Mouse (Mus musculus) lung, embryonic 15.5 days (tissue): ENCODE data around the gene Abhd2. TPM values are rescaled to one million over a fixed set of nuclear protein-coding genes. Genes with fewer than 3 reads are reported as not detected.

Source experiments
- ATAC-seq: fragments of 200-750 bp; cut with Nextera tagmentation; 2 replicates; pipeline ENCODE4 v1.8.0; 2017; ENCODE audit warnings: moderate number of reproducible peaks, borderline replicate concordance; ENCODE audit not compliant: low FRiP score, low TSS enrichment; ENCODE audit errors: extremely low read depth
- H3K27ac ChIP-seq: fragments of 300-500 bp; sonication (generic); 2 replicates; pipeline ENCODE4 v1.5.1; 2015; ENCODE audit warnings: moderate library complexity, mild to moderate bottlenecking, inconsistent platforms
- H3K27me3 ChIP-seq: fragments of 300-500 bp; sonication (generic); 2 replicates; pipeline ENCODE4 v1.6.1; 2015; ENCODE audit warnings: inconsistent platforms
- H3K36me3 ChIP-seq: fragments of 300-500 bp; sonication (generic); 2 replicates; pipeline ENCODE4 v1.6.1; 2015; ENCODE audit warnings: inconsistent platforms
- H3K4me1 ChIP-seq: fragments of 300-500 bp; sonication (generic); 2 replicates; pipeline ENCODE4 v1.6.1; 2015; ENCODE audit warnings: inconsistent platforms
- H3K4me2 ChIP-seq: fragments of 300-500 bp; sonication (generic); 2 replicates; pipeline ENCODE4 v1.6.1; 2015; ENCODE audit warnings: inconsistent platforms, mild to moderate bottlenecking, moderate library complexity
- H3K4me3 ChIP-seq: fragments of 300-500 bp; sonication (generic); 2 replicates; pipeline ENCODE4 v1.5.1; 2015; ENCODE audit warnings: mild to moderate bottlenecking, inconsistent platforms
- H3K9ac ChIP-seq: fragments of 300-500 bp; sonication (generic); 2 replicates; pipeline ENCODE4 v1.6.1; 2015; ENCODE audit warnings: inconsistent platforms
- H3K9me3 ChIP-seq: fragments of 300-500 bp; sonication (generic); 2 replicates; pipeline ENCODE4 v1.6.1; 2016; ENCODE audit warnings: inconsistent platforms
- WGBS: fragments of 180-500 bp; shearing (Covaris S2); methylation state at CpG from one replicate; pipeline ENCODE4 v1.1.7; 2015; 5-methylcytosine and 5-hydroxymethylcytosine counted together
- polyA plus RNA-seq: library from polyadenylated mRNA; unstranded; fragments of >200 nt; fragmentation: Nextera tagmentation; extraction: Ambion mirVana; gene quantifications from 2 replicates; pipeline ENCODE4 v1.2.1, GENCODE M21; 2015

Abhd2 gene
- polyA plus RNA-seq = 16.5 and 17.1 TPM in 2 replicates

DNA sequence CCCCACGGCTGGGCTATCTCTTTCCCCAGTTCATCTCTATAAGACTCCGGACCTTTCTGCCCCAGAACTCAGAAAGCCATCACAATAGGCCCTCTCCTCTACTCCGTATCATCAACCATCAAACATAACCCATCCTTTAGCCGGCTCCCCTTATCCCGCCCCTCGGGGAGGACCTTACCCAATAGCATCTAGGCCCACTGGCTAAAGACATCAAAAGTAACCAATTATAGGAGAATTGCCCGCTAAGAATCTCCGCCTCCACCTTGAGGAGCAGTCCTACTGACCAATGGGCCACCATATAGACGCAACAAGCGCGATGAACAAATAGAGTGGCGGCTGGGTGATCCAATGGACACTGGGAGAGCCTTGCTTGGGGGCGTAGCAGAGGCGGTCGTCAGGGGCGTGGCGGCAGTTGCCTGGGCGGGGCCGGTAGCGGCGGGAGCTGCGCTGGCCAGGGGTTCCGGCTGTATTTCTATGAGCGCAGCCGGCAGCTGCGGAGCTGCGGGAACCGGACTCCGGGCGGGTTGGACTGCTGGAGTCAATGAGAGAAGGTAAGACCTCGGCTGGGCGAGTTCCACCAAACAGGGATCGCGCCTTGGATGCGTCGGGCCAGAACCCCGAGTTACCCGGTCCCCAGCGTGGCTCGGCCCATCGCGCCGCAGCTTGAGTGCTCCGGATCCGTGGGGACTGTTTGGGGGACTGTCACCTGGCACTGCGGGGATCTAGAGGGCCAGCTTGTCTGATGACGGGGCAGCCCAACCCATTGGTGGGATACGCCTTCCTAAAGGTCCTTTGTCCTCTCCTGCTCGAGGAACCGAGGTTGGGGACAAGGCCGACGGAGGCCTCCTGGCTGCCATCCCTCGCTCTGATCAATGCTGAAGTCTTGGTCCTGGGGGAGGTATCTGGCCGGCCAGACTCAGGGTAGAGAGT is at the start of gene Abhd2:
Gene Abhd2, plus strand, starts transcription at position 411 of the 930 bp plus-strand sequence.
- Histone ChIP-seq H3K4me1 (peaks cover 27% of the 10 kb centered on the region), H3K4me3 (peak within 1 kb of the TSS; percentile 90), H3K9me3 (no peaks in the 10 kb centered on the region), H3K27me3 (no peaks in the 10 kb centered on the region), H3K4me2 (peak within 1 kb of the TSS; percentile 82), H3K36me3 (no peaks in the 10 kb centered on the region), H3K27ac (peak within 1 kb of the TSS; percentile 76), H3K9ac (peak within 1 kb of the TSS; percentile 84)
- under 1% methylated on average over 54 of the region's 54 CpGs for WGBS
- ATAC-seq = peak; percentile 100

GRCm38 (mm10) chr7:79225477-79225876 is 47.5 kb upstream of the Abhd2 start:
- H3K27ac ChIP-seq = no peak overlapping the region
- 72% methylated on average over 8 of the region's 8 CpGs for WGBS
- H3K9me3 ChIP-seq = no peaks in the 10 kb centered on the region
- H3K4me2 ChIP-seq = no peak overlapping the region
- no peak overlapping the region for H3K9ac ChIP-seq
- ATAC-seq = no peak
- no peak overlapping the region for H3K4me3 ChIP-seq
- no peaks in the 10 kb centered on the region for H3K36me3 ChIP-seq
- no peaks in the 10 kb centered on the region for H3K27me3 ChIP-seq
- peaks cover 4% of the 10 kb centered on the region; the same call in 1 of the 2 replicates for H3K4me1 ChIP-seq

DNA sequence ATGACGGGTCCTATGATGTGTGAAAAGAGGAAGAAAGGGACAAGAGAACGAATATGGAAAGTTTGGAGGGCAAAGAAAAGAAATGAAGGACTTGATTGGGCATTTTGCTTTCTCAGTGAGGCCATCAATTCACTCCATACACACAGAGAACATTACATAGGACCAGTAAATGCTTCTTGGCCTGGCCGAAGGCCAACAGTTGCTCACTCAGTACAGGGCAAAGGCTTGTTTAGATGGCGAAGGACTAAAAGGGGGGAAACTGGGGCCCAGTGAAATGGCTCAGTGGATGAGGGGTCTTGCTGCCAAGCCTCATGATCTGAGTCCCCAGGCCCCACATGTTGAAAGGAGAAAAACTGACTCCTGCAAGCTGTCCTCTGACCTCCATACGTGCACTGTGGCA is 46.8 kb upstream of the Abhd2 start:
- Histone ChIP-seq H3K4me2 (no peak overlapping the region), H3K27ac (no peak overlapping the region), H3K27me3 (no peaks in the 10 kb centered on the region), H3K9ac (no peak overlapping the region), H3K9me3 (no peaks in the 10 kb centered on the region), H3K4me3 (no peak overlapping the region), H3K4me1 (peaks cover 4% of the 10 kb centered on the region; the same call in 1 of the 2 replicates), H3K36me3 (no peaks in the 10 kb centered on the region)
- 58% methylated on average over 5 of the region's 5 CpGs for WGBS
- no peak for ATAC-seq

GRCm38 (mm10) chr7:79226834-79227486 is 46.0 kb upstream of the Abhd2 start:
- ATAC-seq = no peak
- Histone ChIP-seq H3K27ac (no peak overlapping the region), H3K9me3 (no peaks in the 10 kb centered on the region), H3K4me1 (peaks cover 4% of the 10 kb centered on the region; the same call in 1 of the 2 replicates), H3K4me2 (no peak overlapping the region), H3K4me3 (no peak overlapping the region), H3K36me3 (no peaks in the 10 kb centered on the region), H3K9ac (no peak overlapping the region), H3K27me3 (no peaks in the 10 kb centered on the region)
- WGBS = 77% methylated on average over 6 of the region's 10 CpGs

- H3K36me3 ChIP-seq = no peaks in the 10 kb centered on the region
- no peak overlapping the region for H3K4me2 ChIP-seq
- H3K9ac ChIP-seq = no peak overlapping the region
- H3K27me3 ChIP-seq = no peaks in the 10 kb centered on the region
- peaks cover 4% of the 10 kb centered on the region; the same call in 1 of the 2 replicates for H3K4me1 ChIP-seq
- ATAC-seq = peak; percentile 43; the same call in 1 of the 2 replicates
- no peak overlapping the region for H3K27ac ChIP-seq
- no peak overlapping the region for H3K4me3 ChIP-seq
- no peaks in the 10 kb centered on the region for H3K9me3 ChIP-seq
- 20% methylated on average over 9 of the region's 9 CpGs for WGBS
Measured at GRCm38 (mm10) chr7:79228471-79228870, 44.5 kb upstream of the Abhd2 start.

DNA sequence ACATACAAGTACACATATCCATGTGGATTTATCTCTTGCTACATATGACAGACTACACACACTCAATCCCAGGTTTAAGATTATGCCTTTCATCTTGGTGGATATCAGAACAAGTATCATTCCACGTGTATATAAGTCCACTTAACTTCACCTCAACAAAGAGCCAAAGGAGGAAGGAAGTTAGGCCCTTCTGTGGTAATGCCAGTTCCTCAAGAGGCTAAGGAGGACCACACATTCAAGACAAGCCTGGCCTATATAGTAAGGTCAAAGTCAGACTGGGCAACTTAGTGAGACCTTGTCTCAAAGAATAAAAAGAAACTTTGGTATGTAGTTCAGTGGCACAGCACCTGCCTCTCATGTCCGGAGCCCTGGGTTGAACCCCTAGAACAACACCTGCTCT is 41.4 kb upstream of the Abhd2 start:
- no peak overlapping the region for H3K4me3 ChIP-seq
- 59% methylated on average over 2 of the region's 2 CpGs for WGBS
- H3K27ac ChIP-seq = no peak overlapping the region
- peak; percentile 12; the same call in 1 of the 2 replicates for ATAC-seq
- H3K27me3 ChIP-seq = no peaks in the 10 kb centered on the region
- no peaks in the 10 kb centered on the region for H3K36me3 ChIP-seq
- H3K4me1 ChIP-seq = peaks cover 4% of the 10 kb centered on the region; the same call in 1 of the 2 replicates
- H3K9ac ChIP-seq = no peak overlapping the region
- no peak overlapping the region for H3K4me2 ChIP-seq
- H3K9me3 ChIP-seq = no peaks in the 10 kb centered on the region

DNA sequence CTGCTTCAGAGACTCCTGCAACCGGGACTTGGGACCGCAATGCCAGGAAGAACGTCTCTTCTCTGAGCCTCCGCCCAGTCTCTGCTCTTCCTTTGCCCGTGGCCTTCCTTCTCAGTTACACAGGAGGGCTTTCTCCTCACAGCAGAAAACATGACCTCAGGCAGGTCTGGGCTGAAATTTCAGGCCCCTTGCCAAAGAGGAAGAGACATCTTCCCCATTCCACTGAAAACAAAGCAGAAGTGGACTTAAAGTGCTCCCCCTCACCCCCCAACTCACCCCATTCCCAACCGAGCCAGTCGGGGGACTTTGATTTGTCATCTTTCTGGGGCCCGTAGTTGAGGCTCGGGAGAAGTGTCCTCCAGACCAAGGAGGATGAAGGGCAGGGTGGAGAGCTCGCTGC is 41.0 kb upstream of the Abhd2 start:
- no peaks in the 10 kb centered on the region for H3K9me3 ChIP-seq
- no peak overlapping the region for H3K27ac ChIP-seq
- no peak overlapping the region for H3K4me3 ChIP-seq
- H3K4me2 ChIP-seq = no peak overlapping the region
- H3K4me1 ChIP-seq = peaks cover 4% of the 10 kb centered on the region; the same call in 1 of the 2 replicates
- 65% methylated on average over 10 of the region's 10 CpGs for WGBS
- H3K27me3 ChIP-seq = no peaks in the 10 kb centered on the region
- 0 out of 2 replicates have a peak, but pooled peaks have one; percentile 5 for ATAC-seq
- no peak overlapping the region for H3K9ac ChIP-seq
- no peaks in the 10 kb centered on the region for H3K36me3 ChIP-seq

GRCm38 (mm10) chr7:79238741-79239140 is 34.3 kb upstream of the Abhd2 start:
- no peaks in the 10 kb centered on the region for H3K4me1 ChIP-seq
- H3K4me3 ChIP-seq = no peak overlapping the region
- H3K9me3 ChIP-seq = no peaks in the 10 kb centered on the region
- H3K27me3 ChIP-seq = no peaks in the 10 kb centered on the region
- no peak for ATAC-seq
- H3K4me2 ChIP-seq = no peak overlapping the region
- H3K9ac ChIP-seq = no peak overlapping the region
- no peaks in the 10 kb centered on the region for H3K36me3 ChIP-seq
- WGBS = 67% methylated on average over 5 of the region's 5 CpGs
- no peak overlapping the region for H3K27ac ChIP-seq

DNA sequence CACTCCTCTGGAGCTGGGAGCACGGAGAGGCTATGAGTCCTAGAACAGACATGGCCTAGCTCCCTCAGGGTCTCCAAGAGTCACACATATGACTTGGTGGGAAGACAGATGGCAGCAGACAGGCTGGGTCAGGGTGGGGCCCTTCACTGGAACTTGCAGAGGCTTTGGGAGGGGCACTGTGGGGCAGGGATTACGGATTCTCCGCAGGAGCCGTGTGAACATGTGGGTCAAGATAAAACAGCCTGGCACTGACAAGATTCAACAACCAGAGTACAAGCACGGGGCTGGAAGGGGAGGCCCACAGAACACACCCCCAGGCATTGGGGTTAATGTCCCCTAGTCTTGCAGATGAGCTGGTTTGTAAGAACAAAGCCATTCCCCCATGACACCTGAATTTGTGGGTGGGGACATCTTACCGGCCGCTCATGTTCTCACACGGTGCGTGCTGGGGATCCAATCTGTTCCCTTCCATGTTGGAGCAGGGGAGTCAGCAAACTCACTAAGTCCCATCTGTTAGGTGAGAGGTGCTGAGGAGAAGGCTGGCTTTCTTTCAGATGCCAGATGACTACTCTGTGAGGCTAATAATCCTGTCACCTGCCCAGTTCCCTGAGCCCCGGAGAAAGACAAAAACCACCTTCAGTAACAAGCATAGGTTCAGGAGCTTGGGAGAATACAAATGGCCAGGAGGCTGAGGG is 30.9 kb upstream of the Abhd2 start:
- H3K27me3 ChIP-seq = no peaks in the 10 kb centered on the region
- 64% methylated on average over 10 of the region's 10 CpGs for WGBS

GRCm38 (mm10) chr7:79243236-79243635 is 29.8 kb upstream of the Abhd2 start:
- H3K4me3 ChIP-seq = no peak overlapping the region
- H3K4me1 ChIP-seq = peaks cover 14% of the 10 kb centered on the region
- no peak overlapping the region for H3K4me2 ChIP-seq
- H3K36me3 ChIP-seq = no peaks in the 10 kb centered on the region
- no peak for ATAC-seq
- H3K9ac ChIP-seq = no peak overlapping the region
- H3K27ac ChIP-seq = no peak overlapping the region
- no peaks in the 10 kb centered on the region for H3K9me3 ChIP-seq
- H3K27me3 ChIP-seq = no peaks in the 10 kb centered on the region
- 59% methylated on average over 4 of the region's 4 CpGs for WGBS

More for the DNA sequence above, 30.9 kb upstream of the Abhd2 start:
- Histone ChIP-seq H3K36me3 (no peaks in the 10 kb centered on the region), H3K4me2 (no peak overlapping the region), H3K27ac (no peak overlapping the region), H3K4me1 (peaks cover 3% of the 10 kb centered on the region; the same call in 1 of the 2 replicates), H3K9me3 (no peaks in the 10 kb centered on the region), H3K9ac (no peak overlapping the region), H3K4me3 (no peak overlapping the region)
- no peak for ATAC-seq

GRCm38 (mm10) chr7:79246039-79246670 is 26.8 kb upstream of the Abhd2 start:
- Histone ChIP-seq H3K9ac (no peak overlapping the region), H3K4me3 (peak overlapping the region; percentile 21), H3K36me3 (no peaks in the 10 kb centered on the region), H3K27me3 (no peaks in the 10 kb centered on the region), H3K4me2 (peak overlapping the region; percentile 43), H3K9me3 (no peaks in the 10 kb centered on the region), H3K4me1 (peaks cover 14% of the 10 kb centered on the region), H3K27ac (no peak overlapping the region)
- peak; percentile 49; the same call in 1 of the 2 replicates for ATAC-seq
- WGBS = 12% methylated on average over 18 of the region's 18 CpGs
